Mouse (Mus musculus) gastrocnemius, adult 2 months (tissue): ENCODE results near the gene V1ra8. TPM values are rescaled to one million over a fixed set of nuclear protein-coding genes. Genes with fewer than 3 reads are reported as not detected.
"Not testable (repeated sequence)": the region's sequence is repeated elsewhere in the genome, so short reads cannot be mapped to it uniquely, and the experiment has no call there.

Experiments used
- DNase-seq: peaks from one replicate; pipeline ENCODE4 v3.0.0; 2022
- H3K27ac ChIP-seq: fragments of 200-600 bp; 2 replicates; pipeline ENCODE4 v1.8.1; 2022; ENCODE audit warnings: mild to moderate bottlenecking
- H3K4me3 ChIP-seq: fragments of 200-600 bp; 2 replicates; pipeline ENCODE4 v1.8.1; 2022; ENCODE audit warnings: mild to moderate bottlenecking, moderate library complexity
- CTCF ChIP-seq: fragments of 200-600 bp; IDR thresholded peaks from 2 replicates; pipeline ENCODE4 v1.8.1; 2022; ENCODE audit warnings: antibody characterized with exemption, mild to moderate bottlenecking, moderate library complexity
- intact Hi-C: fragments of 180-260 bp; cut with DNase I; formaldehyde crosslinking; loops from one replicate; pipeline ENCODE4 v1.15.1; 2025
- long read RNA-seq, 2 experiments: library from polyadenylated mRNA; stranded (forward); transcript quantifications; one replicate each; pipeline ENCODE4 v2.0.0; 2021
- total RNA-seq, 2 experiments: library from RNA; stranded (reverse); gene quantifications; 2 replicates each; pipeline ENCODE4 v1.2.3; 2021

Gene V1ra8
- total RNA-seq: not detected
- long read RNA-seq, experiment 1: 0 reads
- long read RNA-seq, experiment 2: 0 reads

- intact Hi-C loops, H3K27ac ChIP-seq, DNase-seq, H3K4me3 ChIP-seq: not testable (repeated sequence)
Measured at GRCm38 (mm10) chr6:90202493-90202892, at the start of gene V1ra8. V1ra8 (plus strand) TSS chr6:90202793.

- no peak for TF ChIP-seq CTCF
- no peak for DNase-seq
- intact Hi-C loops: no loop called here
- H3K4me3 ChIP-seq: no peak overlapping the region
- no peak overlapping the region for H3K27ac ChIP-seq
Measured at GRCm38 (mm10) chr6:90160139-90160538, 42.5 kb upstream of the V1ra8 start.

DNA sequence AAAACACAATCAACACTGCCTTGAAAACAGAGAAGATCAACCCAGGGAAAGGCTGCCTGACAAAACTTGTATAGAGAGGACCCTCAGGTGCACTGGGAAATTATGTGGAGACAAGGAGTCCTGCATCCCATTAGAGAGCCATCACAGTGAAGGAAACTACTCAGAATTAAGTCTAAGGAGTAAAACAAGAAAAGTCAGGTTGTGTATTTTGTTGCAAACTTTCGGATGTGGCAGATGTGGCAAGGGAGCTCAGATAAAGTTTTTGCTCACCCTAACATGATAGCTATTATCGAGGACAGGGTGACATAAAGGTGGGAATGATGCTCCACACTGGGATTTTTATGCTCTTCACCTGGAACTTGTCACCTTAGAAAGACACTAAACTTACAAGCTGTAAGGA, 28.1 kb upstream of the V1ra8 start, which contains the start of gene Vmn1r52:
TSS of gene Vmn1r52 (plus strand) at position 301 of the 400 bp plus-strand sequence.
- no peak for DNase-seq
- Histone ChIP-seq H3K4me3 (no peak within 1 kb of the TSS), H3K27ac (no peak within 1 kb of the TSS)
- intact Hi-C loops: no loop called here
- TF ChIP-seq CTCF: no peak

GRCm38 (mm10) chr6:90224338-90224737, 21.7 kb downstream of the V1ra8 start, which contains the start of gene Vmn1r53:
Vmn1r53 (minus strand) TSS chr6:90224438.
- no peak for TF ChIP-seq CTCF
- Histone ChIP-seq H3K27ac (no peak within 1 kb of the TSS), H3K4me3 (no peak within 1 kb of the TSS)
- no peak for DNase-seq
- intact Hi-C loops: no loop called here

DNA sequence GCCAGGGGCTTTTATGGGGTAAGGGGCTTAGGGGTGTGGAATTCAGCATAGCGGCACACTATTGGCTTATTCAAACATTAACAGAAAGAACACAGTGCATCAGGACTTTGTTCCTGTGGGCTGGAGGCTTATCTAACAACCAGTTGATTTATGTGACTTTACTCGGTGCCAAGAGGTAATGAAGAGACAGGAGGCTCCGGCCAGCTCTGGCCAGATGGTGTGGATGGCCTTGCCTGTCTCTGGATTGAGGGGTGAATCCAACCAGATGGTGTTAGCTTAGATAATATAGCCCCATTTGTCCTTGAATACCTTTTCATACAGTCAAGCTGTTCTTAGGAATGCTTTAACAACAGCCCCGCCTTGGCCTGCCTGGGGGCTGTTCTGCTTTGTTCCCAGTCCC, 29.5 kb downstream of the V1ra8 start:
- intact Hi-C loops, H3K27ac ChIP-seq, DNase-seq, H3K4me3 ChIP-seq: not testable (repeated sequence)

- no peak for TF ChIP-seq CTCF
- no peak overlapping the region for H3K27ac ChIP-seq
- intact Hi-C loops: no loop called here
- no peak for DNase-seq
- no peak overlapping the region for H3K4me3 ChIP-seq
Measured at GRCm38 (mm10) chr6:90232681-90233080, 30.1 kb downstream of the V1ra8 start.

- intact Hi-C loops: no loop called here
- no peak for TF ChIP-seq CTCF
- H3K27ac ChIP-seq: no peak overlapping the region
- DNase-seq: no peak
- no peak overlapping the region for H3K4me3 ChIP-seq
Measured at GRCm38 (mm10) chr6:90244019-90244418, 41.4 kb downstream of the V1ra8 start.

DNA sequence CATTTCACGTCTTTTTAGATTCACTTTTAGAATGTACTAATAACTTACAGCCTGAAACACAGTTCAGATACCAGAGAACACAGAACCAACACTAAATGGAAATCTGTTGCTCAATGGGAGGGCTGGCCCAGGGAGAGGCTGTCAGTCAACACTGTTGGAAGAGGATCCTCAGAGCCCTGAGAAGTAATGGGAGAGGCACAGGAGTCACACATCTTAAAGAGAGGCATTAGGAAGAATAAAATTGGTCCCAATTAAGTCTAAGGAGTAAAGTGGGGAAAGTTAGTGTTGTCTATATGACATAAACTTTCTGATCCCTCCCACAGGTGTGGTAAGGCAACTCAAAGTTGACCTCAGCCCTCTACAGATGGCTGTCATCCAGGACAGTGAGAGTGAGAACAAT, 43.4 kb downstream of the V1ra8 start, which contains the start of gene Vmn1r54:
TSS of gene Vmn1r54 (plus strand) at position 301 of the 400 bp plus-strand sequence.
- Histone ChIP-seq H3K27ac (no peak within 1 kb of the TSS), H3K4me3 (no peak within 1 kb of the TSS)
- TF ChIP-seq CTCF: no peak
- DNase-seq: no peak
- intact Hi-C loops: no loop called here

Other genes starting within 250 kb of the V1ra8 start
- gene Vmn1r46, start 233.5 kb upstream of the V1ra8 start, total RNA-seq: not detected
- gene Vmn1r47, start 186.6 kb upstream of the V1ra8 start, total RNA-seq: not detected
- not detected for gene Vmn1r48, start 166.0 kb upstream of the V1ra8 start, total RNA-seq
- not detected for gene Vmn1r49, start 124.3 kb upstream of the V1ra8 start, total RNA-seq
- gene Vmn1r50, start 101.4 kb upstream of the V1ra8 start, total RNA-seq: not detected
- gene Vmn1r51, start 80.2 kb upstream of the V1ra8 start, total RNA-seq: not detected
- not detected for gene Vmn1r52, start 28.0 kb upstream of the V1ra8 start, total RNA-seq
- gene Vmn1r53, start 21.6 kb downstream of the V1ra8 start, total RNA-seq: not detected
- gene Vmn1r54, start 43.5 kb downstream of the V1ra8 start, total RNA-seq: not detected
- not detected for gene BC048671, start 98.4 kb downstream of the V1ra8 start, total RNA-seq
- not detected for gene Chst13, start 122.4 kb downstream of the V1ra8 start, total RNA-seq
- gene Uroc1, start 130.5 kb downstream of the V1ra8 start, total RNA-seq: not detected
- gene Zxdc, start 166.7 kb downstream of the V1ra8 start, total RNA-seq: 10 to 100 TPM; 15.5 to 15.9 TPM
- under 1 TPM; 0.11 to 0.13 TPM for gene Cfap100, start 226.0 kb downstream of the V1ra8 start, total RNA-seq